Mouse (Mus musculus) forebrain, embryonic 15.5 days (tissue): ENCODE measurements at regions not wholly inside any gene's neighbourhood (a gene's known extent, or its start where the extent isn't known, plus 50 kb on each side); places are given as distances from the start of the nearest gene placed in this dataset.

Source experiments
- ATAC-seq: fragments of 200-750 bp; cut with Nextera tagmentation; replicated peaks from 2 replicates; pipeline ENCODE4 v1.8.0; 2017; ENCODE audit warnings: mild to moderate bottlenecking, moderate TSS enrichment, moderate library complexity
- H3K27ac ChIP-seq: fragments of 300-500 bp; sonication (generic); replicated peaks from 2 replicates; pipeline ENCODE4 v1.5.1; 2015; ENCODE audit warnings: mild to moderate bottlenecking, inconsistent platforms
- H3K27me3 ChIP-seq: fragments of 300-500 bp; sonication (generic); 2 replicates; pipeline ENCODE4 v1.6.1; 2015; ENCODE audit warnings: inconsistent platforms
- H3K36me3 ChIP-seq: fragments of 300-500 bp; sonication (generic); 2 replicates; pipeline ENCODE4 v1.6.1; 2015; ENCODE audit warnings: mild to moderate bottlenecking, inconsistent platforms
- H3K4me1 ChIP-seq: fragments of 300-500 bp; sonication (generic); 2 replicates; pipeline ENCODE4 v1.6.1; 2015; ENCODE audit warnings: inconsistent platforms
- H3K4me2 ChIP-seq: fragments of 300-500 bp; sonication (generic); replicated peaks from 2 replicates; pipeline ENCODE4 v1.6.1; 2015; ENCODE audit warnings: mild to moderate bottlenecking, inconsistent platforms
- H3K4me3 ChIP-seq: fragments of 300-500 bp; sonication (generic); 2 replicates; pipeline ENCODE4 v1.5.1; 2015; ENCODE audit warnings: mild to moderate bottlenecking, inconsistent platforms
- H3K9ac ChIP-seq: fragments of 300-500 bp; sonication (generic); replicated peaks from 2 replicates; pipeline ENCODE4 v1.6.1; 2015; ENCODE audit warnings: mild to moderate bottlenecking, inconsistent platforms
- H3K9me3 ChIP-seq: fragments of 300-500 bp; sonication (generic); 2 replicates; pipeline ENCODE4 v1.6.1; 2016; ENCODE audit warnings: inconsistent platforms
- WGBS: fragments of 180-500 bp; shearing (Covaris S2); methylation state at CpG from one replicate; pipeline ENCODE4 v1.1.7; 2015; ENCODE audit warnings: mixed read lengths; 5-methylcytosine and 5-hydroxymethylcytosine counted together

GRCm38 (mm10) chr6:11109773-11110172 lies 797.5 kb downstream of the Ndufa4 start:
- Histone ChIP-seq H3K4me1 (no peaks in the 10 kb centered on the region), H3K27me3 (no peaks in the 10 kb centered on the region), H3K4me2 (no peak overlapping the region), H3K27ac (no peak overlapping the region), H3K36me3 (no peaks in the 10 kb centered on the region), H3K9me3 (no peaks in the 10 kb centered on the region), H3K4me3 (no peak overlapping the region), H3K9ac (no peak overlapping the region)
- no peak for ATAC-seq

- Histone ChIP-seq H3K4me2 (no peak overlapping the region), H3K27ac (no peak overlapping the region), H3K9ac (no peak overlapping the region), H3K4me1 (no peaks in the 10 kb centered on the region), H3K36me3 (no peaks in the 10 kb centered on the region), H3K27me3 (no peaks in the 10 kb centered on the region), H3K9me3 (no peaks in the 10 kb centered on the region), H3K4me3 (no peak overlapping the region)
- WGBS, result 66% methylated on average over 7 of the region's 7 CpGs
- ATAC-seq, result no peak
Measured at GRCm38 (mm10) chr6:11108346-11108966, 798.8 kb downstream of the Ndufa4 start.

GRCm38 (mm10) chr6:11103415-11103814 lies 803.9 kb downstream of the Ndufa4 start:
- H3K27ac ChIP-seq, result no peak overlapping the region
- no peak overlapping the region for H3K4me2 ChIP-seq
- H3K9ac ChIP-seq, result no peak overlapping the region
- H3K27me3 ChIP-seq, result no peaks in the 10 kb centered on the region
- no peaks in the 10 kb centered on the region for H3K4me1 ChIP-seq
- ATAC-seq, result no peak
- no peak overlapping the region for H3K4me3 ChIP-seq
- H3K9me3 ChIP-seq, result no peaks in the 10 kb centered on the region
- H3K36me3 ChIP-seq, result no peaks in the 10 kb centered on the region
- WGBS, result 52% methylated on average over 3 of the region's 3 CpGs

GRCm38 (mm10) chr6:11060961-11061583 lies 846.2 kb downstream of the Ndufa4 start:
- H3K27me3 ChIP-seq, result no peaks in the 10 kb centered on the region
- no peak overlapping the region for H3K4me2 ChIP-seq
- 0 out of 2 replicates have a peak, but pooled peaks cover 5% of the 10 kb centered on the region for H3K4me1 ChIP-seq
- H3K36me3 ChIP-seq, result no peaks in the 10 kb centered on the region
- peak; percentile 70 for ATAC-seq
- H3K9me3 ChIP-seq, result no peaks in the 10 kb centered on the region
- no peak overlapping the region for H3K9ac ChIP-seq
- H3K27ac ChIP-seq, result no peak overlapping the region
- WGBS, result 35% methylated on average over 3 of the region's 3 CpGs
- H3K4me3 ChIP-seq, result no peak overlapping the region
